Mouse (Mus musculus) kidney, postnatal 4 days (tissue): ENCODE data around the gene Macrod1.

Experiments used
- DNase-seq, 2 experiments: peaks; one replicate each; pipeline ENCODE4 v3.0.0; 2021; ENCODE audit warnings: mixed read lengths in 2 of 2

The Macrod1 gene

GRCm38 (mm10) chr19:7246021-7246420 lies 189.4 kb downstream of the Macrod1 start:
- DNase-seq = no peak
